Mouse (Mus musculus) CH12.LX (cell line): Measurements from ENCODE around the gene Mff.

Experiments
- MYC ChIP-seq: IDR thresholded peaks from 2 replicates; pipeline ENCODE4 v1.6.1; 2011; ENCODE audit warnings: low read depth, mild to moderate bottlenecking, improper control_type of control experiment, low read length
- POLR2A ChIP-seq: IDR thresholded peaks from 2 replicates; pipeline ENCODE4 v1.6.1; 2011; ENCODE audit warnings: low read depth, mild to moderate bottlenecking, improper control_type of control experiment, low read length
- TCF12 ChIP-seq: IDR thresholded peaks from 2 replicates; pipeline ENCODE4 v1.6.1; 2014; ENCODE audit warnings: low read depth, mild to moderate bottlenecking, inconsistent platforms, low read length, improper control_type of control experiment

DNA sequence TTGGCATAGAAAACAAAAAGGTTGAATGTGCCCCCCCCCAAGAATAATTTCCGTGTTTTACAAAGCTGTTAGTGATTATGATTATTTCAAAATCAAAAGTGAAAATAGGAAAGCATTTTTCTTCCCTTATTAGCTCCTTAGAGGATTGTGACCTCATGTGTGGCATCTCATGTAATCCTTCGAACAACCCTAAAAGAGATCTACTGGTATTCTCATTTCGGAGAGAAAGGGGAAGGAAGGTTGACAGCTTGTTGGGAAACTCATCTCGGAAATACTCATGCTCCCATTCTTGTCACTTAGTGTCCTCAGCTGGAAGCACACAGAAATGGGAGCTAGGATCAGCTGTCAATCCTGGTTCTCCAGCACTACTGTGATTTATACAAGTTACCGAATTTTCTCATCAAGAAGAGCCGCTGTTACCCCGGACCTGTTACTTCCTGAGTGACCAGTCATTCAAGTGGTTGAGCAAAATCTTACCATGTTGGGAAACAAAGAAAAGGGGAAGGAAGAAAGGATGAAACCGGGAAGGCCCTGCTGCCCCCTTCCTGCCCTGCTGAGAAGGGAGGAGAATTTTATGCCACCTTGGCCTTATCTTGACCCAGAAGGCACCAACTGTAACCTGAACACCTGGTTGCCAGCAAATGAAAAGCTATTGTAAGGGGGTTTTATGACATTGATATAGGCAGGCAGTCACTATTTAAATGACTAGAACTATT, 36.9 kb downstream of the Mff start:
- no peak for TF ChIP-seq POLR2A
- no peak for TF ChIP-seq MYC
- TF ChIP-seq TCF12: no peak
